Mouse (Mus musculus): Measurements from ENCODE around the gene 2310022A10Rik.

2310022A10Rik gene

GRCm38 (mm10) chr7:27552931-27553513 lies at the start of gene 2310022A10Rik, which contains the start of gene Pld3:
Gene 2310022A10Rik (plus strand): TSS chr7:27553233.
Gene Pld3 (minus strand): TSS chr7:27553218.
- DNase-seq (ENCODE audit: low spot score in 2 of 2) = peak; percentile 93 to 96

- no peak for DNase-seq (ENCODE audit: low spot score in 2 of 2)
Observed at GRCm38 (mm10) chr7:27506765-27507370, 46.2 kb upstream of the 2310022A10Rik start.

GRCm38 (mm10) chr7:27507711-27508647 lies 45.1 kb upstream of the 2310022A10Rik start:
- DNase-seq (ENCODE audit: low spot score in 2 of 2) = peak; percentile 99 to 100

- peak in 1 of 2 experiments; percentile 38 for DNase-seq (ENCODE audit: low spot score in 2 of 2)
Observed at GRCm38 (mm10) chr7:27508648-27509005, 44.4 kb upstream of the 2310022A10Rik start.

- DNase-seq (ENCODE audit: low spot score in 2 of 2) = no peak
Observed at GRCm38 (mm10) chr7:27510809-27511208, 42.2 kb upstream of the 2310022A10Rik start.

- DNase-seq (ENCODE audit: low spot score in 2 of 2) = no peak
Observed at GRCm38 (mm10) chr7:27514961-27515360, 38.1 kb upstream of the 2310022A10Rik start.

DNA sequence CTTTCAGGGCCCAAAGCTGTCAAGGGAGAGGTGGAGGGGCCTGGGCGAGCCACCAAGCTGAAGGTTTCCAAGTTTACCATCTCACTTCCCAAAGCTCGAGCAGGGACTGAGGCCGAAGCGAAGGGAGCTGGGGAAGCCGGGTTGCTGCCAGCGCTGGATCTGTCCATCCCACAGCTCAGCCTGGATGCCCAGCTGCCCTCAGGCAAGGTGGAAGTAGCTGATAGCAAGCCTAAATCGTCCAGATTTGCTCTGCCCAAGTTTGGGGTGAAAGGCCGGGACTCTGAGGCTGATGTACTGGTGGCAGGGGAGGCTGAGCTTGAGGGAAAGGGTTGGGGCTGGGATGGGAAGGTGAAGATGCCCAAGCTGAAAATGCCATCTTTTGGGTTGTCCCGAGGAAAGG lies 34.7 kb upstream of the 2310022A10Rik start:
- DNase-seq (ENCODE audit: low spot score in 2 of 2) = no peak

DNA sequence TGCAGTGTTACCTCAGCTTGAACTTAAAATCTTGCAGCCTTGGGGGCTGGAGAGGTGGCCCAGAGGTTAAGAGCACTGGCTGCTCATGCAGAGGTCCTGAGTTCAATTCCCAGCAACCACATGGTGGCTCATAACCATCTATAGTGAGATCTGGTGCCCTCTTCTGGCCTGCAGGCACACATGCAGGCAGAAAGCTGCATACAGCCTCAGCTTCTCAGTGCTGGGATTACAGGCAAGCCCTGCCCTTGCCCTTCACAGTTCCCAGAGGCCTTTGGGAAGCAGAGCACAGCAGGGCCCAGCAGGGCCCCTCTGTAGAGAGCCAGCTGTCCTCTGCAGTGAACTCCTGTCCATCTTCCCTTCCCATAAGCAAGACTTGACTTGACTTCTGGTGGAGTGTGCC lies 32.9 kb upstream of the 2310022A10Rik start:
- no peak for DNase-seq (ENCODE audit: low spot score in 2 of 2)

- DNase-seq (ENCODE audit: low spot score in 2 of 2) = peak; percentile 19 to 37
Observed at GRCm38 (mm10) chr7:27520599-27520998, 32.4 kb upstream of the 2310022A10Rik start.

DNA sequence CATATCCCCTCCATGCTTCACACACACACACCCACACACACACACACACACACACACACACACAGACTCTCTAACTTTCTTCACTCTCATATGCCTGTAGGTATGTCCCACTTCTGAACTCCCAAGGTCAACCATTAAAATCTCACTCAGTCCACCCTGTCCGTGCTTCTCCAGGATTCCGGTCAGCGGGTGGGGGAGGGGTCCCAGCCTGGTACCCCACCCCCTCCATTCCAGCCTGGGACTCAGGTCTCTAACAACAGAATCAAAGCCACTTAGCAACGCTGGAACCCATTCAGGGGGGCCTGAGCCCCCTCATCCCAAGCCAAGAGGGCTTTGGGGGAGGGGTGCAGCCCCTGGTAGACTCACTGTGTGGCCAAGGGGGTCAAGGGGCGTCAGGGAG lies 30.1 kb upstream of the 2310022A10Rik start, which contains the start of gene Hipk4:
Gene Hipk4, plus strand, starts transcription at position 301 of the 400 bp plus-strand sequence.
- DNase-seq (ENCODE audit: low spot score in 2 of 2) = no peak

- DNase-seq (ENCODE audit: low spot score in 2 of 2) = no peak
Observed at GRCm38 (mm10) chr7:27523805-27524204, 29.2 kb upstream of the 2310022A10Rik start.

GRCm38 (mm10) chr7:27526039-27526827 lies 26.8 kb upstream of the 2310022A10Rik start:
- peak; percentile 57 to 59 for DNase-seq (ENCODE audit: low spot score in 2 of 2)

- DNase-seq (ENCODE audit: low spot score in 2 of 2) = no peak
Observed at GRCm38 (mm10) chr7:27529070-27529469, 24.0 kb upstream of the 2310022A10Rik start.

DNA sequence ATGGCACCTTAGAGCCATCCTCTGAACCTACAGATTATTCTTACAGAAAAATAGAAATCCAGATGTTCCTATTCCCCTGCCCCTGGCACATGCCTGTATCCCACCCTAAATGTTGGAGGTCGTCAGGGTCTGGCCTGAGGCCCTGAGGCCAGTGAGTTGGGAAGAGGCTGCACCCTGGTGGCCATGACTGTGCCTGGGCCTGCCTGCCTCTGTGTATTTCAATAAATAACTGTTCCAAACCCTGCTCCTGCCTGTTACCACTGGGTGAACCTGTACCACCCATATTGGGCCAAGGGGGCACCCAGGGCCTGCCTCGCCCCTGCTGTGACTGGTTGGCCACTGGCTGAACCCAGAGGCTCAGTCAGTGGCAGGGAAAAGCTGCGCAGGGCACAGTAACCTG lies 22.1 kb upstream of the 2310022A10Rik start:
- DNase-seq (ENCODE audit: low spot score in 2 of 2) = no peak

GRCm38 (mm10) chr7:27531707-27532106 lies 21.3 kb upstream of the 2310022A10Rik start:
- DNase-seq (ENCODE audit: low spot score in 2 of 2) = no peak

- DNase-seq (ENCODE audit: low spot score in 2 of 2) = no peak
Observed at GRCm38 (mm10) chr7:27532480-27533050, 20.5 kb upstream of the 2310022A10Rik start.

GRCm38 (mm10) chr7:27535386-27535785 lies 17.6 kb upstream of the 2310022A10Rik start:
- DNase-seq (ENCODE audit: low spot score in 2 of 2) = no peak

GRCm38 (mm10) chr7:27536618-27537017 lies 16.4 kb upstream of the 2310022A10Rik start:
- no peak for DNase-seq (ENCODE audit: low spot score in 2 of 2)

DNA sequence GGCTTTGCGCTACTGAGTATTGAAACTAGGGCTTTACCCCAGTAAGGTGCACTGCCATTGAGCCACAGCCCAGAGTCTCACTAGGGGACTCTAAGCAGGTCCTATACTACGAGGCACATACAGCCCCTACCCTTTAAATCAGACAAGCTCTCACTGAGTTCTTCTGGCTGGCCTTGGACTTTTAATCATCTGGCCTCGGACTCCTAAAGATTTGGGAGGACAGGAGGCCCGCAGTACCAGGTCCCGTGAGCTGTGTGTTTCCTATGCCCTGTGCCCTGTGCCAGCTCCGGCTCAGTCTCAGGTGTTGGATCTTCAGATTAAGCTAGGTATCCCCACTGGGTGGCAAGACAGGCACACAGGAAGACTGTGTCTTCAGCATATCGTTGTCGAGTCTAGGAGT lies 15.0 kb upstream of the 2310022A10Rik start:
- DNase-seq (ENCODE audit: low spot score in 2 of 2) = no peak

DNA sequence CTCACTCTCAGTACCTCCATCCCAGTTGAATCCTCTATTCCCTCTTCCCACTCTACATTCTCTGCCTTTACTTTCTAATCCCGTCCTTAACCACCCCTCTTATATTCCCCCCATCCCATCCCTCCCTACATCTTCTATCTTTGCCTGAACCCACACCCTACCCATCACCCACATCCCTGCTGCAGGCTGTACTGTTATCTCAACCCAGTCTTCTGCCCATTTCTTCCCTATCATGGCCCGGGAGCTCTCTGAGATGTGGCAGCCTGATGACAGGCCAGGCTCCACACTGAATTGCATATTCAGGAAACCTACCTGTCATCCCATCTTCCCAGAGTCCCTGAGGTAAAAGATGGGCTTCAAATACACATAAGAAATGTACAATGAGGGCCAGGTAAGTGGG lies 14.2 kb upstream of the 2310022A10Rik start:
- DNase-seq (ENCODE audit: low spot score in 2 of 2) = no peak

DNA sequence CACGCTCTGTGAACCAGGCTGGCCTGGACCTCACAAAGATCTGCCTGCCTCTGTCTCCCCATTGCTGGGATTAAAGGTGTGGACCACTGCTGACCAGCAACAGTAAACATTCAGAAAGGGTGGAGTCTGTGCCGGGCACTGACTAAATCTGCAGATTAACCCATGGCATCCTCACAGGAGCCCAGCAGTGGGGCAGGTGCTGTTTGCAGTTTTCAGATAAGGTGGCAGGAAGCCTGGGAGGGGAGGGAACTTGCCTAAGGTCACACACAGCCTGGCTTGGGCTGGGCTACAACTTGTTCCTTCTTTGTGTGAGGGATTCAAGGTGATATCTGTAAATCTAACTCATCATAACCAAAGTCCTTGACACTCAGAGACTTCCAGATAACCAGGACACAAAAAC lies 12.5 kb upstream of the 2310022A10Rik start:
- DNase-seq (ENCODE audit: low spot score in 2 of 2) = no peak
